8 mouse cellular contexts compared by ENCODE assay signal in the genomic region with DNA sequence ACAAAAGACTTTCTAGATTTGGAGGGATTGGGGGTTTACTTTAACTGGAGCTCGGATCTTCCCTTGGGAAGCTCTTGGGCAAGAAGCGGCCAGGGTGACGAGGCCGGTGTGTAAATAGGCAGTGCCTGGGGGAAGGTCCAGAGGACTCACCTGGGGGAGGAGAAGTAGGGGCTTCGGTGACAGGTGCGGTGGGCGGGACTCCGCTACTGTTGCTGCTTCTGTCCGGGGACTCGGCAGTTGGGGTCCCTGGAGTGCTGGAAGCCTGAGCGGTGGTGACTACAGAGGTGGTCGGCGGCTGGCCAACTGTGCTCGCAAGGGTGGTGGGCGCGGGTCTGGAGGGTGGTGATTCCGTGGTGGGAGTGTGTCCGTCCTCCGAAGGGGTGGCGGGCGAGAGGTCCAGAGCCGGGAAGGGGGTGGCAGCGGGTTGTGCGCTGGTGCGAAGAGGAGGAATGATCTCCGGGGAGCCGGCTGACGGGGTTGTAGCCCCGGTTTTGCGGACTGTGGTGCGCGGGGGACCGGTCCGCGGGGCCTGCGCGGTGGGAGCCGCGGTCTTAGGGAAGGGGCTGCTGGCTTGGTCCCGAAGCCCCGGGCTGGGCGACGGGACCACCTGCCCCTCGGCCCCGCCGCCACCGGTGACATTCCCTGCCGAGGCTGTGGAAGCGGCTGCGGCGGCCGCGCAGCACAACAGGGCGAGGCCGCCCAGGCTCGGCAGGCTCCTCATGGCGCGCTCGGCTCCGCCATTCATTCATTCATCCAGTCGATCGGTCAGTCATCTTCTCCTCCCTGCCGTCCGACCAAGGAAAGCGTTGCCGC. TPM values are rescaled to one million over a fixed set of nuclear protein-coding genes. Genes with fewer than 3 reads are reported as not detected.
DNase-seq lines count a peak whose midpoint lies in the region; ATAC-seq and TF ChIP-seq lines count a peak whose summit lies in the region.

No protein-coding gene starts in this region.

- H3K4me1 ChIP-seq in liver, embryonic 11.5 days (replicated peaks; ENCODE audit: control insufficient read depth, insufficient read depth, low read length), result peaks cover 5% of the 10 kb centered on the region
- H3K4me1 ChIP-seq in stomach, postnatal 0 days (replicated peaks; ENCODE audit: control insufficient read depth, insufficient read depth), result peaks cover 8% of the 10 kb centered on the region; the same call in 1 of the 2 replicates

- no peaks in the 10 kb centered on the region for H3K9me3 ChIP-seq in liver, embryonic 11.5 days (ENCODE audit: control insufficient read depth, low read length)
- no peaks in the 10 kb centered on the region for H3K9me3 ChIP-seq in stomach, postnatal 0 days (ENCODE audit: control insufficient read depth, low read length)

- no peak for TF ChIP-seq CTCF in stomach, postnatal 0 days (IDR thresholded peaks at IDR 0.05; ENCODE audit: low read depth)

- peak; percentile 28 to 59 for DNase-seq in lung, adult 18-20 months
- DNase-seq in lung, postnatal 25 days (ENCODE audit: low spot score), result no peak
- peak; percentile 27 to 52 for DNase-seq in cerebellum, postnatal 4 days (ENCODE audit: low spot score in 2 of 2)
- peak; percentile 47 for DNase-seq in gastrocnemius, postnatal 10 days
- DNase-seq in kidney, adult 9 months, result peak; percentile 27
- DNase-seq in liver, embryonic 11.5 days (ENCODE audit: low spot score), result peak; percentile 54
- peak; percentile 38 for DNase-seq in naive thymus-derived CD4-positive, alpha-beta T cell, adult 2 months (ENCODE audit: low read depth)
- DNase-seq in stomach, postnatal 0 days (ENCODE audit: low spot score), result peak; percentile 49

- peak overlapping the region; percentile 83 for H3K9ac ChIP-seq in liver, embryonic 11.5 days (ENCODE audit: low read depth, low read length)
- peak overlapping the region; percentile 81 for H3K9ac ChIP-seq in stomach, postnatal 0 days (ENCODE audit: low read length)

- peak overlapping the region; percentile 96 for H3K4me2 ChIP-seq in liver, embryonic 11.5 days
- peak overlapping the region; percentile 98 for H3K4me2 ChIP-seq in stomach, postnatal 0 days (replicated peaks; ENCODE audit: low read depth)

- H3K27ac ChIP-seq in liver, embryonic 11.5 days (ENCODE audit: low read depth, low read length), result no peak overlapping the region; the same call in 1 of the 2 replicates
- peak overlapping the region; percentile 81 for H3K27ac ChIP-seq in stomach, postnatal 0 days (replicated peaks)

- TF ChIP-seq EP300 in stomach, postnatal 0 days (optimal IDR thresholded peaks at IDR 0.05), result no peak

- peak overlapping the region; percentile 86 for H3K4me3 ChIP-seq in liver, embryonic 11.5 days (ENCODE audit: low read depth, low read length)
- peak overlapping the region; percentile 86 for H3K4me3 ChIP-seq in stomach, postnatal 0 days (ENCODE audit: low read depth, low read length)

- ATAC-seq in liver, embryonic 11.5 days (replicated peaks; ENCODE audit: low FRiP score), result peak; percentile 38
- ATAC-seq in stomach, postnatal 0 days (ENCODE audit: low FRiP score, low TSS enrichment), result peak; percentile 15

- no peaks in the 10 kb centered on the region for H3K27me3 ChIP-seq in liver, embryonic 11.5 days (replicated peaks; ENCODE audit: control insufficient read depth, insufficient read depth, low read length)
- H3K27me3 ChIP-seq in stomach, postnatal 0 days (ENCODE audit: control insufficient read depth, insufficient read depth, low read length), result no peaks in the 10 kb centered on the region

- H3K36me3 ChIP-seq in liver, embryonic 11.5 days (ENCODE audit: control insufficient read depth, insufficient read depth, low read length), result no peaks in the 10 kb centered on the region
- H3K36me3 ChIP-seq in stomach, postnatal 0 days (ENCODE audit: control insufficient read depth, insufficient read depth, low read length), result no peaks in the 10 kb centered on the region

- WGBS in liver, embryonic 11.5 days, result 2% methylated on average over 58 of the region's 66 CpGs
- WGBS in stomach, postnatal 0 days, result under 1% methylated on average over 50 of the region's 66 CpGs

RNA-seq across cellular contexts. Expression of gene Megf9, which starts 0.5 kb away (rescaled TPM):
- total RNA-seq in gastrocnemius, postnatal 10 days (2021), result 10 to 100 TPM; 10.7 to 12.8 TPM
- polyA plus RNA-seq in liver, embryonic 11.5 days (2014; fragmentation: Nextera tagmentation; extraction: Ambion mirVana), result 5.0 and 6.0 TPM in 2 replicates
- 6.3 and 6.7 TPM in 2 replicates for polyA plus RNA-seq in stomach, postnatal 0 days (2015; fragmentation: Nextera tagmentation; extraction: Ambion mirVana)
